Mouse (Mus musculus) small intestine, adult 2 months (tissue): ENCODE data around the gene Morn1.

Source experiments
- CTCF ChIP-seq: fragments of 200-500 bp; IDR thresholded peaks from 2 replicates; pipeline ENCODE4 v1.5.1; 2012; ENCODE audit warnings: low read depth, mild to moderate bottlenecking, control low read depth, inconsistent platforms, low read length, moderate library complexity, mixed read lengths; ENCODE audit not compliant: insufficient replicate concordance, insufficient read length; ENCODE audit errors: extremely low read depth
- POLR2A ChIP-seq: fragments of 200-500 bp; IDR thresholded peaks from 2 replicates; pipeline ENCODE4 v1.6.1; 2012; ENCODE audit warnings: low read depth, mild to moderate bottlenecking, control low read depth, inconsistent platforms, low read length, moderate library complexity

- TF ChIP-seq CTCF (no peak), POLR2A (no peak)
Measured at GRCm38 (mm10) chr4:155135909-155136585, 49.7 kb downstream of the Morn1 start.
